Mouse (Mus musculus): ENCODE results near the gene Scd2.
"Not testable (repeated sequence)": the region's sequence is repeated elsewhere in the genome, so short reads cannot be mapped to it uniquely, and the experiment has no call there.

Scd2 gene

GRCm38 (mm10) chr19:44299078-44299477 lies 5.6 kb downstream of the Scd2 start:
- DNase-seq: no peak

GRCm38 (mm10) chr19:44299902-44300301 lies 6.4 kb downstream of the Scd2 start:
- no peak for DNase-seq

GRCm38 (mm10) chr19:44300520-44300919 lies 7.0 kb downstream of the Scd2 start:
- DNase-seq: no peak

- no peak for DNase-seq
These were observed 7.7 kb downstream of the Scd2 start for GRCm38 (mm10) chr19:44301176-44301575.

GRCm38 (mm10) chr19:44301671-44302305 lies 8.3 kb downstream of the Scd2 start:
- no peak for DNase-seq

- DNase-seq: no peak
These were observed 9.4 kb downstream of the Scd2 start for GRCm38 (mm10) chr19:44302901-44303300.

- peak; percentile 80 for DNase-seq
These were observed 10.0 kb downstream of the Scd2 start for GRCm38 (mm10) chr19:44303502-44303901.

GRCm38 (mm10) chr19:44304419-44304818 lies 10.9 kb downstream of the Scd2 start:
- no peak for DNase-seq

- DNase-seq: no peak
These were observed 11.5 kb downstream of the Scd2 start for GRCm38 (mm10) chr19:44304851-44305510.

- DNase-seq: no peak
These were observed 12.2 kb downstream of the Scd2 start for GRCm38 (mm10) chr19:44305701-44306100.

GRCm38 (mm10) chr19:44306171-44306570 lies 12.7 kb downstream of the Scd2 start:
- no peak for DNase-seq

- DNase-seq: no peak
These were observed 13.8 kb downstream of the Scd2 start for GRCm38 (mm10) chr19:44307101-44307914.

GRCm38 (mm10) chr19:44307915-44308470 lies 14.5 kb downstream of the Scd2 start:
- DNase-seq: no peak

- DNase-seq: no peak
These were observed 15.3 kb downstream of the Scd2 start for GRCm38 (mm10) chr19:44308611-44309246.

- no peak for DNase-seq
These were observed 16.1 kb downstream of the Scd2 start for GRCm38 (mm10) chr19:44309351-44310154.

GRCm38 (mm10) chr19:44310155-44310575 lies 16.7 kb downstream of the Scd2 start:
- DNase-seq: not testable (repeated sequence)

GRCm38 (mm10) chr19:44310814-44311213 lies 17.3 kb downstream of the Scd2 start:
- DNase-seq: no peak

- no peak for DNase-seq
These were observed 18.0 kb downstream of the Scd2 start for GRCm38 (mm10) chr19:44311306-44312006.

- DNase-seq: no peak
These were observed 18.5 kb downstream of the Scd2 start for GRCm38 (mm10) chr19:44312007-44312360.

GRCm38 (mm10) chr19:44313066-44313465 lies 19.6 kb downstream of the Scd2 start:
- DNase-seq: no peak

- peak; percentile 90 for DNase-seq
These were observed 20.9 kb downstream of the Scd2 start for GRCm38 (mm10) chr19:44314327-44314759.
